Mouse (Mus musculus) stomach, postnatal 0 days (tissue): ENCODE results near the gene Entpd2.

Source experiments
- CTCF ChIP-seq: IDR thresholded peaks from 2 replicates; pipeline ENCODE4 v1.5.1; 2016; ENCODE audit warnings: antibody characterized with exemption, low read depth, mild to moderate bottlenecking, moderate library complexity
- EP300 ChIP-seq: optimal IDR thresholded peaks from 2 replicates; pipeline ENCODE3; 2016; ENCODE audit warnings: antibody characterized with exemption

- TF ChIP-seq CTCF, result peak; percentile 85
- no peak for TF ChIP-seq EP300
Observed at GRCm38 (mm10) chr2:25402377-25402971, 6.8 kb downstream of the Entpd2 start.
